Mouse (Mus musculus): Measurements from ENCODE around the gene Tbxa2r. TPM values are rescaled to one million over a fixed set of nuclear protein-coding genes. Genes with fewer than 3 reads are reported as not detected.
A peak's percentile ranks its signal among the peaks of the same experiment; 100 is the strongest.

The Tbxa2r gene
- polyA plus RNA-seq, 1 experiment from 2014 or later: 3.1 TPM

DNA sequence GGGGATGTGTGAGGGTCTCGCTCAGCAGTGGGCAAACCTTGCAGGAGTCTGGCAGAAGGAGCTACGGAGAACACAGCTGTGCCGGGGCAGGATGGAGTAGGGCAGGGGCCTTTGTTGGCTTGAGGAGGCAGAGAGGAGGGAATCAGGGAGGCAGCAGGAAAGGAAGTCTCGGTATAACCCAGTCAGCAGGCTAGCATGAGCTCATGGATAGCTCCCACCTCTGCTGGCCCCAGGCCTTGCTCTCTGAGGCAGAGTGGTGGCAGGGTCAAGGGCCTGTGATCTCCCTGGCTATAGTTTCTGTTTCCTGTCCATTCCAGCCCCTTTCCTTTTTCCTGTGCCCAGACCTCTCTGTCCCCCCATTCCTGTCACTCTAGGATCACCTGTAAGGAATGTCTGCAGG lies 26.2 kb upstream of the Tbxa2r start:
- peak overlapping the region; percentile 35; the same call in 1 of the 2 replicates for H3K27ac ChIP-seq (replicated peaks)
- 69% methylated on average over 4 of the region's 4 CpGs for WGBS

DNA sequence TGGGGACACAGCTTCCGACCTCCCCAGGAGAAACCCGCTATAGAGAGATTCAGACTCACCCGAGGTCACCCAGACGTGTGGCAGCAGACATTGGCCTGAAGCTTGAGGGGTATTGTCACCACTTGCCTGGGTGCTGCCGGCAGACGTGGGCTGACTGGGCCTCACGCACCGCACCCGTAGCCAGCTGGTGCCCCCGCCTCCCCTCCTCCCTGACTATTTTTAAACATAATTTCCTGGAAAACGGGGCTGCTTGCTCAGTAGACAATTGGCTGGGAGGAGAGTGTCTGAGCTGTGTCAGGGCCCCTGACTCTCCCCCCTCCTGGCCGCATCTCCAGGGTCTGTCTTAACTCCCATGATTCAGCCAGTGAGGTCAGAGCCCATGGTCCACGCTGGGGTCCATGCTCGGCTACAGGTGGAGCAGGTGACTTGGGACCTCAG lies 25.7 kb upstream of the Tbxa2r start:
- Histone ChIP-seq H3K27me3 (no peaks in the 10 kb centered on the region), H3K9me3 (no peaks in the 10 kb centered on the region), H3K36me3 (peaks cover 23% of the 10 kb centered on the region), H3K4me1 (peaks cover 17% of the 10 kb centered on the region), H3K4me3 (0 out of 2 replicates have a peak overlapping the region, but pooled peaks have one; percentile 1), H3K4me2 (replicated peaks) (no peak overlapping the region), H3K27ac (replicated peaks) (peak overlapping the region; percentile 35; the same call in 1 of the 2 replicates), H3K9ac (replicated peaks) (0 out of 2 replicates have a peak overlapping the region, but pooled peaks have one; percentile 1)
- WGBS: 60% methylated on average over 14 of the region's 14 CpGs
- ATAC-seq (replicated peaks): no peak

More for the DNA sequence above, 26.2 kb upstream of the Tbxa2r start:
- no peak overlapping the region for H3K4me2 ChIP-seq (replicated peaks)
- H3K4me3 ChIP-seq: no peak overlapping the region
- 0 out of 2 replicates have a peak overlapping the region, but pooled peaks have one; percentile 1 for H3K9ac ChIP-seq (replicated peaks)
- no peaks in the 10 kb centered on the region for H3K9me3 ChIP-seq
- no peaks in the 10 kb centered on the region for H3K27me3 ChIP-seq
- peaks cover 17% of the 10 kb centered on the region for H3K36me3 ChIP-seq
- ATAC-seq (replicated peaks): no peak
- H3K4me1 ChIP-seq: peaks cover 17% of the 10 kb centered on the region

DNA sequence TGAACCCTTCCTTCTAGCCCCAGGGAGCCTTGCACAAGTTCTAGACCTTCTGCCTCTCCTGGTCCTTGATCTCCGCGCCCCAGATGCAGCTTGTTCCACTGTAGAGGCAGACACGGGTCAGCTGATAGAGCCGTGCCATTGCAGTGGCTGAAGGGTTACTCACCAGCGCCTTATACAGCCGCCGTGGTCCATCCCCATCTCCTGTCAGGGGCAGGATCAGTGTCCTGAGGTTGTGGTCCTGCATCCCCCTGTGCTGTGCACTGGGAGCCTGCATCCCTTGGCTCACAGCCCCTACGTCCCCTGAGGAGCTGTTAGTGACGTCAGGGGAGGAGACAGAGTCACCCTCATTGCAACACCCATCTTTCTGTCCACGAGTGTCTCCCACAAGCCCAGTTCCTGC lies 25.3 kb upstream of the Tbxa2r start:
- Histone ChIP-seq H3K4me1 (peaks cover 17% of the 10 kb centered on the region), H3K9ac (replicated peaks) (no peak overlapping the region), H3K27ac (replicated peaks) (peak overlapping the region; percentile 35; the same call in 1 of the 2 replicates), H3K4me2 (replicated peaks) (no peak overlapping the region), H3K9me3 (no peaks in the 10 kb centered on the region), H3K36me3 (peaks cover 27% of the 10 kb centered on the region), H3K27me3 (no peaks in the 10 kb centered on the region), H3K4me3 (no peak overlapping the region)
- WGBS: 82% methylated on average over 10 of the region's 10 CpGs
- ATAC-seq (replicated peaks): no peak

DNA sequence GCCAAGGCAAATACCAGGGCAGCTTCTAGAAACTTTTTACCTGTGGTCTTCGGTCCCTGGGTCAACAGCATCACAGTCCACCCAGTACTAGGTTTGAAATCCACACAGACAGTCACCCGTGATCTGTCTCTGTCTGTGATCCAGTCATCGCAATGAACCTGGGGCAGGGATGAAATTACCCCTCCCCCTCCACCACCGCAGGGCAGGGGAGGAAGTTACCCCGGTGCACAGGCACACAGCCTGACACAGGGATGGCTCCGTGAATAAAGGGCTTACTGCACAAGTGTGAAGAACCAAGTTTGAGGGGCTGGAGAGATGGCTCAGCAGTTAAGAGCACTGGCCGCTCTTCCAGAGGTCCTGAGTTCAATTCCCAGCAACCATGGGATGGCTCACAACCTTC lies 24.8 kb upstream of the Tbxa2r start:
- peaks cover 17% of the 10 kb centered on the region for H3K4me1 ChIP-seq
- H3K4me3 ChIP-seq: no peak overlapping the region
- 86% methylated on average over 7 of the region's 7 CpGs for WGBS
- H3K4me2 ChIP-seq (replicated peaks): no peak overlapping the region
- H3K27me3 ChIP-seq: no peaks in the 10 kb centered on the region
- no peak overlapping the region for H3K9ac ChIP-seq (replicated peaks)
- no peaks in the 10 kb centered on the region for H3K9me3 ChIP-seq
- no peak for ATAC-seq (replicated peaks)
- H3K36me3 ChIP-seq: peaks cover 31% of the 10 kb centered on the region
- H3K27ac ChIP-seq (replicated peaks): no peak overlapping the region

DNA sequence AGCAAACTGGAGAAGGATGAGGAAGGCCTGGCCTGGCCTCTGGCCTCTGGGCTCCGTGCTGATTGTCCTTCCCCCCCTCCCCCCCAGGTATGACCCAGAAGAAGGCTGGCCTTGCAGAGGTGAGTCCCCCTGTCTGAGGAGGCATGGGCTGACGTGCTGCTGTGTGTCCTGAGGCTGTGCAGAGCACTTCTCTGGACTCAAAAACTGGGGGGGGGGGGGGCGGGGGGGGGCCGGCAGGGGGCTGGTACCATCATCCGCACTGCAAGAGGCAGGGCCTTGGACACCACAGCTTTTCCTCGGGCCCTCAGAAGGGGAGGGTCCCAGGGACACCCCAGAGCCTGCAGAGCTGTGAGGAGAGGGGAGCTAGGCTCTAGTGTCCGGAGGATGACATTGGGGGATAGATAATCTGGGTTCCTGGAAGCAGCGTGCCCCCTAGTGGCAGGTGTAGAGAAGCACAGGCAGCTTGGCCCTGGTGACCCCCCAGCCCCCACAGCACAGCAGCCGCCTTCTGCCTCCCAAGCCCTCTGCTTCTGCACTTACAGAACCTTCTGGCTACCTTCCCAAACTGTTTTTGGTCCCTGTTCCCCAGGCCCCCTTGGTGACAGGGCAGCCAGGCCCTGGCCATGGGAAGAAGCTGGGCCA lies 23.8 kb upstream of the Tbxa2r start:
- Histone ChIP-seq H3K9ac (replicated peaks) (no peak overlapping the region), H3K27ac (replicated peaks) (no peak overlapping the region), H3K27me3 (no peaks in the 10 kb centered on the region), H3K9me3 (no peaks in the 10 kb centered on the region), H3K36me3 (peaks cover 40% of the 10 kb centered on the region), H3K4me2 (replicated peaks) (no peak overlapping the region), H3K4me1 (peaks cover 17% of the 10 kb centered on the region), H3K4me3 (no peak overlapping the region)
- 25% methylated on average over 7 of the region's 9 CpGs for WGBS
- ATAC-seq (replicated peaks): no peak; the same call in 1 of the 2 replicates

DNA sequence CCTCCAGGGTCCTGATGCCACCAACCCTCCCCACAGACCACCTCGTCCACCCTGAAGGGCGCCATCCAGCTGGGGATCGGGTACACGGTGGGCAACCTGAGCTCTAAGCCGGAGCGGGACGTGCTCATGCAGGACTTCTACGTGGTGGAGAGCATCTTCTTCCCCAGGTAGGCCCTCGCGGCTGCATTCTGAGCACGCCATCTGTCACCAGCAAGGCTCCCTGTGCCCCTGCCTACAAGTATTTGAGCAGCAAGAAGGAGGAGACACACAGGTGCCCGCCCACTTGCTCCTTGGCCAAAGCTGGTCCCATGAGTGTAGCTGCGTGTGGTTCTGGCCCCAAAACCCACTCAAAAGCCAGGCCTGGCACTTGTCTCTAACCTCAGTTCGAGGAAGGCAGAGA lies 22.9 kb upstream of the Tbxa2r start:
- Histone ChIP-seq H3K36me3 (peaks cover 49% of the 10 kb centered on the region), H3K4me3 (no peak overlapping the region), H3K4me2 (replicated peaks) (no peak overlapping the region), H3K9me3 (no peaks in the 10 kb centered on the region), H3K4me1 (peaks cover 17% of the 10 kb centered on the region), H3K27ac (replicated peaks) (no peak overlapping the region), H3K27me3 (no peaks in the 10 kb centered on the region), H3K9ac (replicated peaks) (no peak overlapping the region)
- 93% methylated on average over 14 of the region's 14 CpGs for WGBS
- no peak for ATAC-seq (replicated peaks)

DNA sequence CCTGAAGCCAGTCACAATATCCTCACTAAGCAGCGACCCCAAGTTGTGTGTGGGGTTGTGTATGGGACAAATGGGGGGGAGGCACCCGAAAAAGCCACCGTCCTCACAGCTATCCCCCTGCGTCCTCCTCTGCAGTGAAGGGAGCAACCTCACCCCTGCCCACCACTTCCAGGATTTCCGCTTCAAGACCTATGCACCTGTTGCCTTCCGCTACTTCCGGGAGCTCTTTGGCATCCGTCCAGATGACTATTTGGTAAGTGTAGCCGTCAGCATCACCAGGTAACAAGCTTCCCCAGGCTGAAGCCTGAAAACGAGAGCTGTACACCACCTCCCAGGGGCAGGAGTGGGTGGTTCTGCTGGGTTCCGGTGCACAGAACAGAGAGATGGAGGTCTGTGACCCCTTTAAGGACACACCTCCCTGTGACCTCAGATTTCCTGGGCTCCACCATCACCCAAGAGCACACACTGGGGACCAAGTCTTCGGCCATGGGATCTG lies 22.3 kb upstream of the Tbxa2r start:
- no peak overlapping the region for H3K4me2 ChIP-seq (replicated peaks)
- no peak for ATAC-seq (replicated peaks)
- no peak overlapping the region for H3K4me3 ChIP-seq
- no peaks in the 10 kb centered on the region for H3K9me3 ChIP-seq
- WGBS: 91% methylated on average over 12 of the region's 12 CpGs
- peaks cover 54% of the 10 kb centered on the region for H3K36me3 ChIP-seq
- H3K27ac ChIP-seq (replicated peaks): no peak overlapping the region
- H3K27me3 ChIP-seq: no peaks in the 10 kb centered on the region
- H3K4me1 ChIP-seq: peaks cover 16% of the 10 kb centered on the region
- H3K9ac ChIP-seq (replicated peaks): no peak overlapping the region

DNA sequence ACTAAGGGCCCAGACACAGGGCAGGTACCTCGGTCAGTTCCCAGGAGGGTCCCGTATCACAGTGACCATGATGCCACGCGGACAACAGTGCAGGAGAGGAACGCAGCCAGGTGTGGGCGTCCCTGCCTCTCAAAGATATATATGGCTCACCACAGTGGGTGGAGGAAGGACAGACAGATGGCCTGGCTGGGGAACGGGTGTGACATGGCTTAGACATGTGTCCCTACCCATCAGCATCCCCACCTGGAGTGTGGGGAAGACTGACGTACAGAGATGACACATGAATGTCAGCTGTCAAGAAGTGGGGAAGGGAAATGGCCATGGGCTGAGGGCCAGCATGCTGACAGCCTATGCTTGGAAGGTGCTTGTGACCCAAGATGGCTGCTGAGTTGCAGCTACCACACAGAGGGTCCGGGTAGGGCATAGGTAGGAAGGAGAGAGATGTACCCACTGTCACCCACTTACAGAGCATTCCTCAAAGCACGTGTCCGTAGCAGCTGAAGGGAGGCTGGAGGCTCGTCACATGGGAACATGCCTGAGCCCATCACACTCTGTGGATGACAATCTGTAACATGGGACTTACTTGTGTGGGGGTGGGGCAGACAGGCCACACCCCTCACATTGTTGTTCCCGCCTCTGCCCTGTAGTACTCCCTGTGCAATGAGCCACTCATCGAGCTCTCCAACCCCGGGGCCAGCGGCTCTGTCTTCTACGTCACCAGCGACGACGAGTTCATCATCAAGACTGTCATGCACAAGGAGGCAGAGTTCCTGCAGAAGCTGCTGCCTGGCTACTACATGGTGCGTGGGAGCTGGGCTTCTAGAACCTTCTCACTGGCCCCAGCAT lies 21.5 kb upstream of the Tbxa2r start:
- WGBS: 94% methylated on average over 21 of the region's 21 CpGs
- no peak overlapping the region for H3K4me3 ChIP-seq
- H3K4me2 ChIP-seq (replicated peaks): no peak overlapping the region
- no peak overlapping the region for H3K9ac ChIP-seq (replicated peaks)
- no peaks in the 10 kb centered on the region for H3K27me3 ChIP-seq
- no peak overlapping the region for H3K27ac ChIP-seq (replicated peaks)
- no peaks in the 10 kb centered on the region for H3K9me3 ChIP-seq
- peaks cover 62% of the 10 kb centered on the region for H3K36me3 ChIP-seq
- peaks cover 14% of the 10 kb centered on the region for H3K4me1 ChIP-seq
- no peak for ATAC-seq (replicated peaks)

DNA sequence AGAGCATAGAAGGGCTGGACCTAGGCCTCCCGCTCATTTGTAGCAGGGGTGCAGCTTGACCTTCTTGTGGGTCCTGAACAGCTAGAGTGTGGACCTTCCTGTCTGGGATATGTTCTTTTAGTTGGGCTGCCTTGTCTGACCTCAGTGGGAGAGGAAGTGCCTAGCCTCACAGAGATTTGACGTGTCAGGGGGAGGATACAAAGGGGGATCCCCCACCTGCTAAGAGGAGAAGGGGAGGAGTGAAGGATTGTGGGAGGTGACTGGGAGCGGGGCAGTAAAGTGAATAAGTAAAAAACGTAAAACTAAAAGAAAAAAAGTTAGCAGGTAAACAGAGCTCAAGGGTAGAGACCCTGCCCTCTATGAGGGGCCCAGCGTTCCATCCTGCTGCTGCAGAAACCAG lies 19.0 kb upstream of the Tbxa2r start:
- no peak for ATAC-seq (replicated peaks)
- Histone ChIP-seq H3K9ac (replicated peaks) (no peak overlapping the region), H3K4me1 (no peaks in the 10 kb centered on the region), H3K4me3 (no peak overlapping the region), H3K27me3 (no peaks in the 10 kb centered on the region), H3K9me3 (no peaks in the 10 kb centered on the region), H3K27ac (replicated peaks) (no peak overlapping the region), H3K36me3 (peaks cover 88% of the 10 kb centered on the region), H3K4me2 (replicated peaks) (no peak overlapping the region)
- WGBS: 91% methylated on average over 5 of the region's 5 CpGs

DNA sequence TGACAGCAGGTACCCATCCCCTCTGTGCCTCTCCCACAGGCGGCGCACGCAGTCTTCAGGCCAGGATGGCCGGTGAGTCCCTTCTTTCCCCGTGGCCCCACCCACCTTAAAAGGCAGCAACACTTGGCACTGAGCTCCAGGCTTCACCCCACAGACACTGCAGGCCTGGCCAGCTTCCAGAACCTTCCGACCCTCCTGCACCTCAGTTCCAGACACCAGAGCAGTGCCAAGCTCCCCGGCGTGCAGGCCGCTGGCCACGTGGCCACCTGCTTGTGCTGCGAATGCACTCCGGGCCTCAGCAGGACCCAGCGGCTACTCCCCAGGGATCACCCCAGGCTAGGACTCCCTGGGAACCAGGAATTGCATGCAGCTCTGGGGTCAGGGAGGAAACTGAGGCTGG lies 14.9 kb upstream of the Tbxa2r start:
- Histone ChIP-seq H3K4me1 (peaks cover 5% of the 10 kb centered on the region; the same call in 1 of the 2 replicates), H3K36me3 (peaks cover 85% of the 10 kb centered on the region)

DNA sequence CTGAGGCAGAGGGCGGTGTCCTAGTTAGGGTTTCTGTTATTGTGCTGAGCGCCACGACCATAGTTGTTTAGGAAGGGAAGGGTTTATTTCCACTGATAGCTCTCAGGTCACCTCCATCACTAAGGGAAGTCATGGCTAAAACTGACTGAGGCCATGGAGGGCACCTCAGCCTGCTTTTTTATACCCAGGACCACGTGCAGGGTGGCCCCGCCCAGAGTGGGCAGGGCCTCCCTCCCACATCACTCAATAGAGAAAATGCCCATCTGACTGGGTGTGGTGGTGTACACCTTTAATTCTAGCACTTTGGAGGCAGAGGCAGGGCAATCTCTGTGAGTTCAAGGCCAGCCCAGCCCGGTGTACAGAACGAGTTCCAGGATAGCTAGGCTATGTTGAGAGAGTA lies 14.3 kb upstream of the Tbxa2r start:
- Histone ChIP-seq H3K4me2 (replicated peaks) (no peak overlapping the region), H3K9ac (replicated peaks) (no peak overlapping the region), H3K36me3 (peaks cover 79% of the 10 kb centered on the region), H3K4me3 (no peak overlapping the region), H3K4me1 (peaks cover 8% of the 10 kb centered on the region), H3K27ac (replicated peaks) (no peak overlapping the region), H3K9me3 (no peaks in the 10 kb centered on the region), H3K27me3 (no peaks in the 10 kb centered on the region)
- ATAC-seq (replicated peaks): no peak
- WGBS: 78% methylated on average over 7 of the region's 7 CpGs

More for the DNA sequence above, 14.9 kb upstream of the Tbxa2r start:
- no peak overlapping the region for H3K9ac ChIP-seq (replicated peaks)
- H3K27me3 ChIP-seq: no peaks in the 10 kb centered on the region
- no peaks in the 10 kb centered on the region for H3K9me3 ChIP-seq
- H3K4me2 ChIP-seq (replicated peaks): no peak overlapping the region
- ATAC-seq (replicated peaks): no peak
- WGBS: 90% methylated on average over 13 of the region's 13 CpGs
- H3K27ac ChIP-seq (replicated peaks): no peak overlapping the region
- H3K4me3 ChIP-seq: no peak overlapping the region

DNA sequence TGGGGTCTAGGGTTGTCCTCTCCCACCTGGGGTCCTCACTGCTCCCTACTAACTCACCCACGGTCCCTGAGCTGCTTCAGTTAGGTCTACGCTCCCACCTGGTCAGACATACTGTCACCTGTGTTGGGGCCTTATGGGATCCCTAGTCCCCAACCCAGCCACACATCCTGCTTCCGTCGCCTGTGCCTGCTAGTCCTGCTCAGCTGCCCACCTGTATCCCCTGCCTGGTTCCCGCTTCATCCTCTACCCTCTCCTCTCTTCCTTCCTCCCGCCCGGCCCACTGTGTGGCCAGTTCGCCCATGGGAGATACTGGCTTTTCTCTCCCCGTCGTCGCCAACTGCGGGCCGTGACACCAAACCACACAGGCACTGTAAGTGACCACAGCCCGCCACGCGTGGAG lies 12.9 kb upstream of the Tbxa2r start:
- ATAC-seq (replicated peaks): no peak
- Histone ChIP-seq H3K4me1 (peaks cover 16% of the 10 kb centered on the region), H3K4me3 (no peak overlapping the region), H3K9ac (replicated peaks) (no peak overlapping the region), H3K36me3 (peaks cover 67% of the 10 kb centered on the region), H3K27me3 (no peaks in the 10 kb centered on the region), H3K4me2 (replicated peaks) (no peak overlapping the region), H3K27ac (replicated peaks) (no peak overlapping the region), H3K9me3 (no peaks in the 10 kb centered on the region)
- 95% methylated on average over 16 of the region's 16 CpGs for WGBS
